Mouse (Mus musculus) lung, embryonic 14.5 days (tissue): Measurements from ENCODE around the gene Ppp4r1. TPM values are rescaled to one million over a fixed set of nuclear protein-coding genes. Genes with fewer than 3 reads are reported as not detected.

Experiments used
- ATAC-seq: fragments of 200-750 bp; cut with Nextera tagmentation; 2 replicates; pipeline ENCODE4 v1.8.0; 2017; ENCODE audit warnings: mild to moderate bottlenecking, moderate TSS enrichment, moderate library complexity; ENCODE audit not compliant: insufficient read depth
- DNase-seq: peaks from one replicate; pipeline ENCODE4 v3.0.0-alpha.2; 2015
- H3K27ac ChIP-seq: fragments of 300-500 bp; sonication (generic); 2 replicates; pipeline ENCODE4 v1.5.1; 2014; ENCODE audit warnings: low read depth, mild to moderate bottlenecking, moderate library complexity
- H3K27me3 ChIP-seq: fragments of 300-500 bp; sonication (generic); 2 replicates; pipeline ENCODE4 v1.6.1; 2014; ENCODE audit warnings: low read length, control low read depth; ENCODE audit not compliant: insufficient read depth
- H3K36me3 ChIP-seq: fragments of 300-500 bp; sonication (generic); 2 replicates; pipeline ENCODE4 v1.6.1; 2014; ENCODE audit warnings: control low read depth; ENCODE audit not compliant: insufficient read depth
- H3K4me1 ChIP-seq: fragments of 300-500 bp; sonication (generic); 2 replicates; pipeline ENCODE4 v1.6.1; 2014; ENCODE audit warnings: antibody characterized with exemption, control low read depth; ENCODE audit not compliant: insufficient read depth
- H3K4me2 ChIP-seq: fragments of 300-500 bp; sonication (generic); 2 replicates; pipeline ENCODE4 v1.6.1; 2014; ENCODE audit warnings: mild to moderate bottlenecking
- H3K4me3 ChIP-seq: fragments of 300-500 bp; sonication (generic); 2 replicates; pipeline ENCODE4 v1.5.1; 2014; ENCODE audit warnings: low read depth, low read length
- H3K9ac ChIP-seq: fragments of 300-500 bp; sonication (generic); 2 replicates; pipeline ENCODE4 v1.6.1; 2014
- H3K9me3 ChIP-seq: fragments of 300-500 bp; sonication (generic); 2 replicates; pipeline ENCODE4 v1.6.1; 2016; ENCODE audit warnings: low read depth, low read length, control low read depth
- CTCF ChIP-seq: IDR thresholded peaks from 2 replicates; pipeline ENCODE4 v1.5.1; 2016; ENCODE audit warnings: antibody characterized with exemption, low read depth
- WGBS: fragments of 180-500 bp; shearing (Covaris S2); extraction: QIAGEN DNeasy Blood & Tissue Kit; methylation state at CpG from one replicate; pipeline ENCODE4 v1.1.7; 2014; 5-methylcytosine and 5-hydroxymethylcytosine counted together
- polyA plus RNA-seq: library from polyadenylated mRNA; unstranded; fragments of >200 nt; fragmentation: Nextera tagmentation; extraction: Ambion mirVana; gene quantifications from 2 replicates; pipeline ENCODE4 v1.2.1, GENCODE M21; 2014

The Ppp4r1 gene
- polyA plus RNA-seq, 1 experiment from 2014 or later: 50.6 TPM

- WGBS: 1% methylated on average over 89 of the region's 135 CpGs
- Histone ChIP-seq H3K9ac (peak overlapping the region; percentile 97), H3K4me2 (peak overlapping the region; percentile 74), H3K27ac (peak overlapping the region; percentile 99), H3K4me1 (peaks cover 9% of the 10 kb centered on the region; the same call in 1 of the 2 replicates), H3K27me3 (no peaks in the 10 kb centered on the region), H3K9me3 (no peaks in the 10 kb centered on the region), H3K36me3 (0 out of 2 replicates have a peak, but pooled peaks cover 2% of the 10 kb centered on the region), H3K4me3 (peak overlapping the region; percentile 93)
- TF ChIP-seq CTCF: no peak
- ATAC-seq (peak; percentile 65), DNase-seq (peak; percentile 86)
These were observed 1.1 kb downstream of the Ppp4r1 start for GRCm38 (mm10) chr17:65783182-65784161.

GRCm38 (mm10) chr17:65784610-65785140, 2.3 kb downstream of the Ppp4r1 start:
- Histone ChIP-seq H3K4me1 (peaks cover 12% of the 10 kb centered on the region; the same call in 1 of the 2 replicates), H3K27ac (no peak overlapping the region), H3K4me3 (peak overlapping the region; percentile 93), H3K9me3 (no peaks in the 10 kb centered on the region), H3K36me3 (0 out of 2 replicates have a peak, but pooled peaks cover 2% of the 10 kb centered on the region), H3K4me2 (peak overlapping the region; percentile 74), H3K9ac (peak overlapping the region; percentile 46), H3K27me3 (no peaks in the 10 kb centered on the region)
- ATAC-seq (no peak), DNase-seq (peak; percentile 52)
- TF ChIP-seq CTCF: no peak
- WGBS: 56% methylated on average over 8 of the region's 8 CpGs

GRCm38 (mm10) chr17:65785707-65786106, 3.3 kb downstream of the Ppp4r1 start:
- Histone ChIP-seq H3K9me3 (no peaks in the 10 kb centered on the region), H3K9ac (no peak overlapping the region), H3K4me2 (no peak overlapping the region), H3K27ac (no peak overlapping the region), H3K4me1 (peaks cover 12% of the 10 kb centered on the region; the same call in 1 of the 2 replicates), H3K27me3 (no peaks in the 10 kb centered on the region), H3K36me3 (0 out of 2 replicates have a peak, but pooled peaks cover 2% of the 10 kb centered on the region), H3K4me3 (no peak overlapping the region)
- TF ChIP-seq CTCF: no peak
- no peak for DNase-seq
- no peak for ATAC-seq

GRCm38 (mm10) chr17:65786225-65786624, 3.9 kb downstream of the Ppp4r1 start:
- H3K4me3 ChIP-seq: no peak overlapping the region
- H3K4me1 ChIP-seq: peaks cover 12% of the 10 kb centered on the region; the same call in 1 of the 2 replicates
- DNase-seq (peak; percentile 28), ATAC-seq (no peak)
- no peak overlapping the region for H3K27ac ChIP-seq
- WGBS: 64% methylated on average over 7 of the region's 7 CpGs
- no peak overlapping the region for H3K4me2 ChIP-seq
- H3K9me3 ChIP-seq: no peaks in the 10 kb centered on the region
- no peaks in the 10 kb centered on the region for H3K27me3 ChIP-seq
- no peak overlapping the region for H3K9ac ChIP-seq
- H3K36me3 ChIP-seq: 0 out of 2 replicates have a peak, but pooled peaks cover 2% of the 10 kb centered on the region
- peak; percentile 46 for TF ChIP-seq CTCF

GRCm38 (mm10) chr17:65787261-65787660, 4.9 kb downstream of the Ppp4r1 start:
- H3K4me3 ChIP-seq: no peak overlapping the region
- no peaks in the 10 kb centered on the region for H3K27me3 ChIP-seq
- no peak overlapping the region for H3K27ac ChIP-seq
- ATAC-seq: no peak
- H3K9ac ChIP-seq: no peak overlapping the region
- 0 out of 2 replicates have a peak, but pooled peaks cover 2% of the 10 kb centered on the region for H3K36me3 ChIP-seq
- H3K4me1 ChIP-seq: peaks cover 12% of the 10 kb centered on the region; the same call in 1 of the 2 replicates
- no peak overlapping the region for H3K4me2 ChIP-seq
- 74% methylated on average over 4 of the region's 4 CpGs for WGBS
- DNase-seq: no peak
- no peaks in the 10 kb centered on the region for H3K9me3 ChIP-seq
- no peak for TF ChIP-seq CTCF

- H3K9ac ChIP-seq: no peak overlapping the region
- ATAC-seq: no peak
- DNase-seq: peak; percentile 43
- H3K36me3 ChIP-seq: 0 out of 2 replicates have a peak, but pooled peaks cover 2% of the 10 kb centered on the region
- WGBS: 51% methylated on average over 12 of the region's 12 CpGs
- H3K27me3 ChIP-seq: no peaks in the 10 kb centered on the region
- no peak overlapping the region for H3K27ac ChIP-seq
- no peak for TF ChIP-seq CTCF
- no peak overlapping the region for H3K4me3 ChIP-seq
- peaks cover 12% of the 10 kb centered on the region; the same call in 1 of the 2 replicates for H3K4me1 ChIP-seq
- no peak overlapping the region for H3K4me2 ChIP-seq
- H3K9me3 ChIP-seq: no peaks in the 10 kb centered on the region
These were observed 6.3 kb downstream of the Ppp4r1 start for GRCm38 (mm10) chr17:65788542-65789291.
